Mouse (Mus musculus) T-helper 17 cell (primary cell): Measurements from ENCODE around the gene Zfp385a.

Source experiments
- in situ Hi-C, 2 experiments: fragments of 300-600 bp; cut with MboI, MseI; formaldehyde crosslinking; loops; 1 replicate in 1 of 2; 2 replicates in 1 of 2; pipeline ENCODE4 v1.15.1; 2025; ENCODE audit warnings: high pct_unique_total_duplicates in 2 of 2

The Zfp385a gene

GRCm38 (mm10) chr15:103339961-103340337, at the start of gene Zfp385a:
Gene Zfp385a, minus strand, starts transcription at chr15:103340093.
- in situ Hi-C loops, result no loop called here

GRCm38 (mm10) chr15:103388556-103389145, 48.8 kb upstream of the Zfp385a start:
- in situ Hi-C loops, result loop anchor here (5.0 kb wide), 2 partner anchors 36 to 54 kb away; no protein-coding TSS in a partner anchor

- in situ Hi-C loops, result no loop called here
Observed at GRCm38 (mm10) chr15:103383771-103384488, 44.0 kb upstream of the Zfp385a start.

GRCm38 (mm10) chr15:103382795-103383406, 43.0 kb upstream of the Zfp385a start:
- in situ Hi-C loops, result no loop called here

- in situ Hi-C loops, result no loop called here
Observed at GRCm38 (mm10) chr15:103382075-103382474, 42.2 kb upstream of the Zfp385a start.

- in situ Hi-C loops, result no loop called here
Observed at GRCm38 (mm10) chr15:103378665-103379356, 38.9 kb upstream of the Zfp385a start.

GRCm38 (mm10) chr15:103377752-103378664, 38.1 kb upstream of the Zfp385a start:
- in situ Hi-C loops, result no loop called here

- in situ Hi-C loops, result no loop called here
Observed at GRCm38 (mm10) chr15:103376837-103377269, 37.0 kb upstream of the Zfp385a start.

- in situ Hi-C loops, result no loop called here
Observed at GRCm38 (mm10) chr15:103375112-103375800, 35.4 kb upstream of the Zfp385a start.

- in situ Hi-C loops, result no loop called here
Observed at GRCm38 (mm10) chr15:103372461-103372860, 32.6 kb upstream of the Zfp385a start.

GRCm38 (mm10) chr15:103371741-103372140, 31.8 kb upstream of the Zfp385a start:
- in situ Hi-C loops, result no loop called here

GRCm38 (mm10) chr15:103371208-103371607, 31.3 kb upstream of the Zfp385a start:
- in situ Hi-C loops, result no loop called here

GRCm38 (mm10) chr15:103370462-103370861, 30.6 kb upstream of the Zfp385a start:
- in situ Hi-C loops, result no loop called here

- in situ Hi-C loops, result no loop called here
Observed at GRCm38 (mm10) chr15:103369123-103369522, 29.2 kb upstream of the Zfp385a start.

GRCm38 (mm10) chr15:103368179-103368940, 28.5 kb upstream of the Zfp385a start:
- in situ Hi-C loops, result no loop called here

- in situ Hi-C loops, result no loop called here
Observed at GRCm38 (mm10) chr15:103366376-103367149, 26.7 kb upstream of the Zfp385a start, which contains the start of gene Itga5. Gene Itga5, minus strand, starts transcription at chr15:103366763.

- in situ Hi-C loops, result no loop called here
Observed at GRCm38 (mm10) chr15:103365471-103366375, 25.8 kb upstream of the Zfp385a start.

GRCm38 (mm10) chr15:103364761-103365160, 24.9 kb upstream of the Zfp385a start:
- in situ Hi-C loops, result no loop called here
